Mouse (Mus musculus) ES-E14 (cell line): ENCODE measurements around the gene Col8a2. TPM values are rescaled to one million over a fixed set of nuclear protein-coding genes. Genes with fewer than 3 reads are reported as not detected.
A peak's percentile ranks its signal among the peaks of the same experiment; 100 is the strongest.

ENCODE experiments used
- DNase-seq: peaks from one replicate; pipeline ENCODE4 v3.0.0-alpha.2; 2013; ENCODE audit warnings: low read depth, low spot score
- H3K27ac ChIP-seq: 2 replicates; pipeline ENCODE4 v1.5.1; 2012; ENCODE audit warnings: low read depth, mild to moderate bottlenecking, low read length, moderate library complexity, mixed read lengths; ENCODE audit not compliant: poor library complexity, insufficient read depth, severe bottlenecking
- H3K36me3 ChIP-seq: 2 replicates; pipeline ENCODE4 v1.6.1; 2012; ENCODE audit warnings: mild to moderate bottlenecking, low read length, moderate library complexity, mixed read lengths; ENCODE audit not compliant: control insufficient read depth, poor library complexity, insufficient read depth, severe bottlenecking
- H3K4me1 ChIP-seq, 2 experiments: fragments of 150-350 bp in 1 of 2; sonication (generic) in 1 of 2; 2 replicates each; pipeline ENCODE4 v1.6.1; 2012; ENCODE audit warnings: low read length in 2 of 2, mild to moderate bottlenecking in 1 of 2, mixed read lengths in 1 of 2; ENCODE audit not compliant: control insufficient read depth in 2 of 2, insufficient read depth in 2 of 2, poor library complexity in 1 of 2
- H3K4me3 ChIP-seq, 2 experiments: fragments of 150-350 bp in 1 of 2; sonication (generic) in 1 of 2; 2 replicates each; pipeline ENCODE4 v1.5.1; 2012; ENCODE audit warnings: low read length in 2 of 2, low read depth in 1 of 2, mild to moderate bottlenecking in 1 of 2, mixed read lengths in 1 of 2; ENCODE audit not compliant: insufficient read depth in 1 of 2, poor library complexity in 1 of 2, severe bottlenecking in 1 of 2
- H3K9ac ChIP-seq: 2 replicates; pipeline ENCODE4 v1.6.1; 2012; ENCODE audit warnings: low read depth, mild to moderate bottlenecking, low read length, mixed read lengths; ENCODE audit not compliant: poor library complexity, insufficient read depth, severe bottlenecking
- H3K9me3 ChIP-seq: fragments of 150-350 bp; sonication (generic); 2 replicates; pipeline ENCODE4 v1.6.1; 2012; ENCODE audit warnings: low read depth, mild to moderate bottlenecking, low read length; ENCODE audit not compliant: control insufficient read depth, insufficient read depth
- CHD2 ChIP-seq: IDR thresholded peaks from 2 replicates; pipeline ENCODE4 v1.6.1; 2014; ENCODE audit warnings: mild to moderate bottlenecking, low read depth, low read length, inconsistent platforms
- HCFC1 ChIP-seq: IDR thresholded peaks from 2 replicates; pipeline ENCODE4 v1.6.1; 2012; ENCODE audit warnings: low read length, inconsistent platforms, borderline replicate concordance; ENCODE audit not compliant: insufficient read depth
- MAFK ChIP-seq: IDR thresholded peaks from 2 replicates; pipeline ENCODE4 v1.6.1; 2014; ENCODE audit warnings: mild to moderate bottlenecking, low read depth, low read length, inconsistent platforms; ENCODE audit not compliant: insufficient read depth
- ZC3H11A ChIP-seq: IDR thresholded peaks from 2 replicates; pipeline ENCODE4 v1.6.1; 2012; ENCODE audit warnings: low read depth, mild to moderate bottlenecking, inconsistent platforms, low read length, borderline replicate concordance
- ZNF384 ChIP-seq: IDR thresholded peaks from 2 replicates; pipeline ENCODE4 v1.6.1; 2012; ENCODE audit warnings: low read depth, low read length, inconsistent platforms
- in situ Hi-C, 2 experiments: fragments of 600-800 bp; cut with MboI; formaldehyde crosslinking; loops; one replicate each; pipeline ENCODE4 v1.15.1; 2025; ENCODE audit warnings: low sequenced_read_pairs in 2 of 2, inconsistent platforms in 1 of 2; ENCODE audit not compliant: unreplicated experiment in 2 of 2
- total RNA-seq: library from RNA; depleted of rRNA; stranded (reverse); fragments of 300-350 nt; gene quantifications from 2 replicates; pipeline ENCODE4 v1.2.3, GENCODE M21; 2012

Gene Col8a2
- total RNA-seq, 1 experiment: 3.7 TPM

DNA sequence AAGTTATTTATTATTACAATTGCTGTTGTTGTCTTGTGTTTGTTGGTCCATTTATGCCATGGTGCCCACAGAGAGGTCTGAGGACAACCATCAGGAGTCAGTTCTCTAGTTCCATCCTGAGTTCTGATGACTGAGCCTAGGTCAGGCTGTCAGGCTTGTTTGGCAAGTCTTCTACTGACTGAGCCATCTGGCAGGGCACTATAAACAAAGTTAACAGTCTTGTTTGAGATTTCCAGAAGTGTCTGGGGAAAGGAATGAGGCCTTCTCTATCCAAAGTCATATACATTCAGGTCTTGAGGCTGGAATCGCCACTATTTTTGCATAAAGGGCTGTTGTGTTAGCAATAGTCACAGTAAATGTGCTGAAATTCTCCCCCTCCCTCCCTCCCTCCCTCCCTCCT is 45.2 kb downstream of the Col8a2 start:
- no peak overlapping the region for H3K4me3 ChIP-seq
- H3K4me1 ChIP-seq: peaks cover 2% of the 10 kb centered on the region in 2 experiments; a peak in 2 of 4 replicates
- H3K9me3 ChIP-seq: no peaks in the 10 kb centered on the region
- H3K36me3 ChIP-seq: no peaks in the 10 kb centered on the region
- in situ Hi-C loops: loop anchor here in 1 of 2 experiments (25.0 kb wide), 1 partner anchor 206 kb away; the partner anchor contains the start of gene Ago4
- DNase-seq: no peak
- no peak overlapping the region for H3K27ac ChIP-seq
- TF ChIP-seq HCFC1: no peak
- no peak for TF ChIP-seq ZNF384
- TF ChIP-seq CHD2: no peak
- TF ChIP-seq MAFK: no peak
- TF ChIP-seq ZC3H11A: no peak
- no peak overlapping the region for H3K9ac ChIP-seq

DNA sequence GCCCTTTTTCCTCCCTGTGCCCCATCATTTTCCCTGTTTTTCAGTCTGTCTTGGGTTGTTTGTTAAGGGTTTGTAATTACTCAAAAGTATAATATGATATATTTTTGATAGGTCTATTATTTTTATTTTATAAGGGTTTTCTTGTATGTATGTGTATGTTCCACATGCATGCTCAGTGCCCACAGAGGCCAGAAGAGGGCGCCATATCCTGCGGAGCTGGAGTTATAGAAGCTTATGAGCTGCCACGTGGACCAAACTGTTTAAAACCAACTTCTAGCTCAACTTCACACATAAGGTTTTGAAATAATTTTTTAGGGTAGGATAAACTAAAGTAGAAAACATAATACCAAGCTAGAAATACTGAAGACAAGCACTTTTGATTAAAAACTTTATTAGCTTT is 45.8 kb downstream of the Col8a2 start:
- Histone ChIP-seq H3K27ac (no peak overlapping the region), H3K9me3 (no peaks in the 10 kb centered on the region), H3K9ac (no peak overlapping the region), H3K4me1 (peaks cover 2% of the 10 kb centered on the region in 2 experiments; a peak in 2 of 4 replicates), H3K36me3 (no peaks in the 10 kb centered on the region), H3K4me3 (no peak overlapping the region)
- peak; percentile 65 for DNase-seq
- TF ChIP-seq ZC3H11A (no peak), ZNF384 (no peak), MAFK (no peak), CHD2 (no peak), HCFC1 (no peak)
- in situ Hi-C loops: loop anchor here in 1 of 2 experiments (25.0 kb wide), 1 partner anchor 205 kb away; the partner anchor contains the start of gene Ago4

DNA sequence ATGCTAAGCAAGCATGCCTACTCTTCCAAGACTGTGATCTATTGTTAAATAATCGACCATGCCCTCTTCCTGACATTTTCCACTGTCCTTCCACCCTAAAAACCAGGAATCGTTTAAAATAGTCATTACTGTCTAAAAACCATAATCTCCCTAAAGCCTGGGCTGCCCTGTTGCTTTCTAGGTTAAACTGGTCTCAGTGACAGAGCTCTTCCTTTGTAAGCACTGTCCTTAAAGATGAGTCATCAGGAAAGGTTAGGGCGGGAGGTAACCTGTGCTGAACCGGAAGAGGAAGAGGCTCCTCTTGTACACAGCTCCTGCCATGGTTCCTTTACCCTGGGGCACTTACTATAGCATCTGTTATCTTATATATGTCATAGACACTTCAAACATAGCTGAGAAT is 52.9 kb downstream of the Col8a2 start:
- Histone ChIP-seq H3K27ac (peak overlapping the region; percentile 44; the same call in 1 of the 2 replicates), H3K36me3 (no peaks in the 10 kb centered on the region), H3K4me1 (peaks cover 2 to 4% of the 10 kb centered on the region in 2 experiments), H3K9ac (no peak overlapping the region), H3K4me3 (no peak overlapping the region), H3K9me3 (no peaks in the 10 kb centered on the region)
- DNase-seq: no peak
- in situ Hi-C loops: loop anchor here in 1 of 2 experiments (25.0 kb wide), 1 partner anchor 198 kb away; the partner anchor contains the start of gene Ago4
- TF ChIP-seq ZC3H11A: no peak
- TF ChIP-seq ZNF384: no peak
- peak; percentile 72 for TF ChIP-seq MAFK
- no peak for TF ChIP-seq CHD2
- TF ChIP-seq HCFC1: no peak

GRCm38 (mm10) chr4:126343451-126343850 is 56.9 kb downstream of the Col8a2 start:
- in situ Hi-C loops: loop anchor here in 1 of 2 experiments (25.0 kb wide), 1 partner anchor 194 kb away; the partner anchor contains the start of gene Ago4
- no peak for DNase-seq
- no peak overlapping the region for H3K27ac ChIP-seq
- no peak overlapping the region for H3K9ac ChIP-seq
- H3K4me3 ChIP-seq: no peak overlapping the region
- H3K9me3 ChIP-seq: no peaks in the 10 kb centered on the region
- no peak for TF ChIP-seq ZC3H11A
- TF ChIP-seq MAFK: no peak
- TF ChIP-seq CHD2: no peak
- no peak for TF ChIP-seq HCFC1
- TF ChIP-seq ZNF384: no peak
- H3K36me3 ChIP-seq: peaks cover 3% of the 10 kb centered on the region; the same call in 1 of the 2 replicates
- peaks cover 0 to 4% of the 10 kb centered on the region in 2 experiments; a peak in 3 of 4 replicates for H3K4me1 ChIP-seq
